In genomic region chr11:75653781-75654470, GRCm38 (mm10) we compare ENCODE assay signal across 8 mouse cellular contexts. TPM values are rescaled to one million over a fixed set of nuclear protein-coding genes. Genes with fewer than 3 reads are reported as not detected.
A peak's percentile ranks its signal among the peaks of the same experiment; 100 is the strongest.
DNase-seq lines count a peak whose midpoint lies in the region; ATAC-seq and TF ChIP-seq lines count a peak whose summit lies in the region.

No protein-coding gene starts in this region.

- no peak overlapping the region for H3K27ac ChIP-seq in embryonic facial prominence, embryonic 11.5 days (replicated peaks; ENCODE audit: low read depth, low read length)
- H3K27ac ChIP-seq in heart, embryonic 11.5 days (ENCODE audit: low read depth, low read length), result peak overlapping the region; percentile 87
- H3K27ac ChIP-seq in kidney, embryonic 15.5 days, result peak overlapping the region; percentile 96
- H3K27ac ChIP-seq in lung, embryonic 14.5 days (ENCODE audit: low read depth), result peak overlapping the region; percentile 88
- peak overlapping the region; percentile 38; the same call in 1 of the 2 replicates for H3K27ac ChIP-seq in neural tube, embryonic 15.5 days (replicated peaks)

- ATAC-seq in embryonic facial prominence, embryonic 11.5 days (replicated peaks; ENCODE audit: insufficient number of reproducible peaks, low FRiP score, low TSS enrichment, low read depth), result peak; percentile 12; the same call in 1 of the 2 replicates
- peak; percentile 70 for ATAC-seq in heart, embryonic 11.5 days (replicated peaks; ENCODE audit: insufficient number of reproducible peaks, low FRiP score, low TSS enrichment)
- peak; percentile 65 for ATAC-seq in kidney, embryonic 15.5 days (replicated peaks; ENCODE audit: low FRiP score)
- ATAC-seq in lung, embryonic 14.5 days (ENCODE audit: insufficient read depth), result peak; percentile 61
- ATAC-seq in neural tube, embryonic 15.5 days (ENCODE audit: low FRiP score), result peak; percentile 21; the same call in 1 of the 2 replicates

- peak overlapping the region; percentile 46 for H3K4me3 ChIP-seq in embryonic facial prominence, embryonic 11.5 days (ENCODE audit: low read depth, low read length)
- peak overlapping the region; percentile 56 for H3K4me3 ChIP-seq in heart, embryonic 11.5 days (ENCODE audit: low read depth, low read length)
- H3K4me3 ChIP-seq in kidney, embryonic 15.5 days (replicated peaks), result peak overlapping the region; percentile 72
- H3K4me3 ChIP-seq in lung, embryonic 14.5 days (ENCODE audit: low read depth, low read length), result peak overlapping the region; percentile 51
- peak overlapping the region; percentile 43 for H3K4me3 ChIP-seq in neural tube, embryonic 15.5 days (replicated peaks)

- peak; percentile 78 for DNase-seq in CD4-positive helper T cell, adult 2 months (ENCODE audit: low read depth, low spot score)
- DNase-seq in adrenal gland, postnatal 25 days, result peak; percentile 80
- peak; percentile 88 for DNase-seq in embryonic facial prominence, embryonic 11.5 days (ENCODE audit: low spot score)
- peak; percentile 92 for DNase-seq in lung, embryonic 14.5 days
- DNase-seq in thymus, postnatal 0 days (ENCODE audit: low spot score), result peak; percentile 78

- no peaks in the 10 kb centered on the region for H3K9me3 ChIP-seq in embryonic facial prominence, embryonic 11.5 days (replicated peaks; ENCODE audit: control insufficient read depth, low read length)
- H3K9me3 ChIP-seq in heart, embryonic 11.5 days (replicated peaks; ENCODE audit: control insufficient read depth, low read length), result no peaks in the 10 kb centered on the region
- no peaks in the 10 kb centered on the region for H3K9me3 ChIP-seq in kidney, embryonic 15.5 days (replicated peaks)
- H3K9me3 ChIP-seq in lung, embryonic 14.5 days (ENCODE audit: low read depth, low read length), result no peaks in the 10 kb centered on the region
- no peaks in the 10 kb centered on the region for H3K9me3 ChIP-seq in neural tube, embryonic 15.5 days (replicated peaks)

- peaks cover 9% of the 10 kb centered on the region for H3K4me1 ChIP-seq in embryonic facial prominence, embryonic 11.5 days (ENCODE audit: control insufficient read depth, insufficient read depth, low read length)
- H3K4me1 ChIP-seq in heart, embryonic 11.5 days (ENCODE audit: control insufficient read depth, insufficient read depth, low read length), result peaks cover 58% of the 10 kb centered on the region
- peaks cover 82% of the 10 kb centered on the region for H3K4me1 ChIP-seq in kidney, embryonic 15.5 days
- peaks cover 40% of the 10 kb centered on the region for H3K4me1 ChIP-seq in lung, embryonic 14.5 days (ENCODE audit: insufficient read depth)
- peaks cover 63% of the 10 kb centered on the region for H3K4me1 ChIP-seq in neural tube, embryonic 15.5 days

- H3K9ac ChIP-seq in embryonic facial prominence, embryonic 11.5 days (replicated peaks; ENCODE audit: low read length), result peak overlapping the region; percentile 37; the same call in 1 of the 2 replicates
- peak overlapping the region; percentile 78 for H3K9ac ChIP-seq in heart, embryonic 11.5 days (ENCODE audit: low read depth, low read length)
- peak overlapping the region; percentile 31; the same call in 1 of the 2 replicates for H3K9ac ChIP-seq in kidney, embryonic 15.5 days
- H3K9ac ChIP-seq in lung, embryonic 14.5 days, result peak overlapping the region; percentile 58
- peak overlapping the region; percentile 34 for H3K9ac ChIP-seq in neural tube, embryonic 15.5 days (replicated peaks)

- peaks cover 15% of the 10 kb centered on the region for H3K27me3 ChIP-seq in embryonic facial prominence, embryonic 11.5 days (ENCODE audit: control insufficient read depth, insufficient read depth, low read length)
- no peaks in the 10 kb centered on the region for H3K27me3 ChIP-seq in heart, embryonic 11.5 days (ENCODE audit: control insufficient read depth, insufficient read depth, low read length)
- no peaks in the 10 kb centered on the region for H3K27me3 ChIP-seq in kidney, embryonic 15.5 days
- 0 out of 2 replicates have a peak, but pooled peaks cover 3% of the 10 kb centered on the region for H3K27me3 ChIP-seq in lung, embryonic 14.5 days (ENCODE audit: insufficient read depth, low read length)
- H3K27me3 ChIP-seq in neural tube, embryonic 15.5 days (replicated peaks), result peaks cover 34% of the 10 kb centered on the region

- no peaks in the 10 kb centered on the region for H3K36me3 ChIP-seq in embryonic facial prominence, embryonic 11.5 days (replicated peaks; ENCODE audit: control insufficient read depth, insufficient read depth, low read depth, low read length)
- H3K36me3 ChIP-seq in heart, embryonic 11.5 days (ENCODE audit: control insufficient read depth, insufficient read depth, low read length), result peaks cover 6% of the 10 kb centered on the region
- peaks cover 13% of the 10 kb centered on the region for H3K36me3 ChIP-seq in kidney, embryonic 15.5 days
- H3K36me3 ChIP-seq in lung, embryonic 14.5 days (ENCODE audit: insufficient read depth), result peaks cover 12% of the 10 kb centered on the region
- H3K36me3 ChIP-seq in neural tube, embryonic 15.5 days, result no peaks in the 10 kb centered on the region

- peak overlapping the region; percentile 94 for H3K4me2 ChIP-seq in embryonic facial prominence, embryonic 11.5 days (ENCODE audit: low read depth, low read length)
- peak overlapping the region; percentile 88 for H3K4me2 ChIP-seq in heart, embryonic 11.5 days
- peak overlapping the region; percentile 90 for H3K4me2 ChIP-seq in kidney, embryonic 15.5 days
- H3K4me2 ChIP-seq in lung, embryonic 14.5 days, result peak overlapping the region; percentile 89
- H3K4me2 ChIP-seq in neural tube, embryonic 15.5 days, result peak overlapping the region; percentile 99

- 1% methylated on average over 33 of the region's 45 CpGs for WGBS in embryonic facial prominence, embryonic 11.5 days
- WGBS in heart, embryonic 11.5 days (ENCODE audit: insufficient replicate concordance), result 2% methylated on average over 43 of the region's 45 CpGs
- WGBS in kidney, embryonic 15.5 days, result under 1% methylated on average over 42 of the region's 45 CpGs
- under 1% methylated on average over 45 of the region's 45 CpGs for WGBS in lung, embryonic 14.5 days
- WGBS in neural tube, embryonic 15.5 days, result 1% methylated on average over 41 of the region's 45 CpGs

- no peak for TF ChIP-seq CTCF in lung, embryonic 14.5 days (IDR thresholded peaks at IDR 0.05; ENCODE audit: low read depth)

RNA-seq across cellular contexts. Expression of gene Myo1c, which starts 3.6 kb away (rescaled TPM):
- total RNA-seq in adrenal gland, postnatal 25 days (2021), result 157 and 166 TPM in 2 replicates
- 14.1 and 14.5 TPM in 2 replicates for polyA plus RNA-seq in embryonic facial prominence, embryonic 11.5 days (2014; fragmentation: Nextera tagmentation; extraction: Ambion mirVana)
- 33.0 and 54.5 TPM in 2 replicates for polyA plus RNA-seq in heart, embryonic 11.5 days (2014; fragmentation: Nextera tagmentation; extraction: Ambion mirVana)
- 59.8 and 67.6 TPM in 2 replicates for polyA plus RNA-seq in kidney, embryonic 15.5 days (2015; fragmentation: Nextera tagmentation; extraction: Ambion mirVana)
- 52.3 and 56.5 TPM in 2 replicates for polyA plus RNA-seq in lung, embryonic 14.5 days (2014; fragmentation: Nextera tagmentation; extraction: Ambion mirVana)
- polyA plus RNA-seq in neural tube, embryonic 15.5 days (2015; fragmentation: Nextera tagmentation; extraction: Ambion mirVana), result 12.4 and 22.0 TPM in 2 replicates
- 16.1 and 19.0 TPM in 2 replicates for polyA plus RNA-seq in thymus, postnatal 0 days (2015; fragmentation: Nextera tagmentation; extraction: Ambion mirVana)

RNA-seq across cellular contexts. Expression of gene Inpp5k, which starts 23.1 kb away (rescaled TPM):
- 40.6 and 61.6 TPM in 2 replicates for total RNA-seq in adrenal gland, postnatal 25 days (2021)
- 17.3 and 21.9 TPM in 2 replicates for polyA plus RNA-seq in embryonic facial prominence, embryonic 11.5 days (2014; fragmentation: Nextera tagmentation; extraction: Ambion mirVana)
- 19.7 and 21.0 TPM in 2 replicates for polyA plus RNA-seq in heart, embryonic 11.5 days (2014; fragmentation: Nextera tagmentation; extraction: Ambion mirVana)
- 26.6 and 28.7 TPM in 2 replicates for polyA plus RNA-seq in kidney, embryonic 15.5 days (2015; fragmentation: Nextera tagmentation; extraction: Ambion mirVana)
- 23.1 and 24.9 TPM in 2 replicates for polyA plus RNA-seq in lung, embryonic 14.5 days (2014; fragmentation: Nextera tagmentation; extraction: Ambion mirVana)
- 39.0 and 39.7 TPM in 2 replicates for polyA plus RNA-seq in neural tube, embryonic 15.5 days (2015; fragmentation: Nextera tagmentation; extraction: Ambion mirVana)
- polyA plus RNA-seq in thymus, postnatal 0 days (2015; fragmentation: Nextera tagmentation; extraction: Ambion mirVana), result 56.9 and 63.9 TPM in 2 replicates

RNA-seq across cellular contexts. Expression of gene Crk, which starts 25.1 kb away (rescaled TPM):
- total RNA-seq in adrenal gland, postnatal 25 days (2021), result 112 and 117 TPM in 2 replicates
- polyA plus RNA-seq in embryonic facial prominence, embryonic 11.5 days (2014; fragmentation: Nextera tagmentation; extraction: Ambion mirVana), result 118 and 119 TPM in 2 replicates
- 90.3 and 97.4 TPM in 2 replicates for polyA plus RNA-seq in heart, embryonic 11.5 days (2014; fragmentation: Nextera tagmentation; extraction: Ambion mirVana)
- polyA plus RNA-seq in kidney, embryonic 15.5 days (2015; fragmentation: Nextera tagmentation; extraction: Ambion mirVana), result 119 and 131 TPM in 2 replicates
- polyA plus RNA-seq in lung, embryonic 14.5 days (2014; fragmentation: Nextera tagmentation; extraction: Ambion mirVana), result 109 and 116 TPM in 2 replicates
- polyA plus RNA-seq in neural tube, embryonic 15.5 days (2015; fragmentation: Nextera tagmentation; extraction: Ambion mirVana), result 102 and 107 TPM in 2 replicates
- 58.0 and 64.6 TPM in 2 replicates for polyA plus RNA-seq in thymus, postnatal 0 days (2015; fragmentation: Nextera tagmentation; extraction: Ambion mirVana)

Comparison
In these comparisons a context has a peak if more than half of its experiments do, and no peak if none do; other contexts are left out.
1. ATAC-seq: peak in every context shown above with its lines; median percentile 70 in heart, embryonic 11.5 days; 65 in kidney, embryonic 15.5 days; 61 in lung, embryonic 14.5 days; 21 in neural tube, embryonic 15.5 days; 12 in embryonic facial prominence, embryonic 11.5 days.